Mouse (Mus musculus): ENCODE results near the gene Fermt1.

The Fermt1 gene

GRCm38 (mm10) chr2:132860435-132860834 lies 85.3 kb downstream of the Fermt1 start:
- CTCF ChIA-PET, result no interaction called here

GRCm38 (mm10) chr2:132856333-132856732 lies 89.4 kb downstream of the Fermt1 start:
- CTCF ChIA-PET, result no interaction called here

Measured in spleen, embryonic (tissue).